Mouse (Mus musculus) hindbrain, embryonic 12.5 days (tissue): Measurements from ENCODE around the gene Ppp2r3a. TPM values are rescaled to one million over a fixed set of nuclear protein-coding genes. Genes with fewer than 3 reads are reported as not detected.

Source experiments
- ATAC-seq: fragments of 200-750 bp; cut with Nextera tagmentation; 2 replicates; pipeline ENCODE4 v1.8.0; 2017; ENCODE audit warnings: moderate TSS enrichment; ENCODE audit not compliant: low FRiP score
- H3K27ac ChIP-seq: fragments of 300-500 bp; sonication (generic); 2 replicates; pipeline ENCODE4 v1.5.1; 2016; ENCODE audit warnings: mild to moderate bottlenecking
- H3K27me3 ChIP-seq: fragments of 300-500 bp; sonication (generic); 2 replicates; pipeline ENCODE4 v1.6.1; 2016; ENCODE audit warnings: mild to moderate bottlenecking
- H3K36me3 ChIP-seq: fragments of 300-500 bp; sonication (generic); 2 replicates; pipeline ENCODE4 v1.6.1; 2016; ENCODE audit warnings: mild to moderate bottlenecking
- H3K4me1 ChIP-seq: fragments of 300-500 bp; sonication (generic); 2 replicates; pipeline ENCODE4 v1.6.1; 2016
- H3K4me2 ChIP-seq: fragments of 300-500 bp; sonication (generic); replicated peaks from 2 replicates; pipeline ENCODE4 v1.6.1; 2016; ENCODE audit warnings: mild to moderate bottlenecking
- H3K4me3 ChIP-seq: fragments of 300-500 bp; sonication (generic); 2 replicates; pipeline ENCODE4 v1.5.1; 2016; ENCODE audit warnings: mild to moderate bottlenecking
- H3K9ac ChIP-seq: fragments of 300-500 bp; sonication (generic); 2 replicates; pipeline ENCODE4 v1.6.1; 2016; ENCODE audit warnings: mild to moderate bottlenecking, moderate library complexity
- H3K9me3 ChIP-seq: fragments of 300-500 bp; sonication (generic); replicated peaks from 2 replicates; pipeline ENCODE4 v1.6.1; 2016; ENCODE audit warnings: mild to moderate bottlenecking
- WGBS: fragments of 180-500 bp; shearing (Covaris S2); methylation state at CpG from one replicate; pipeline ENCODE4 v1.1.7; 2016; 5-methylcytosine and 5-hydroxymethylcytosine counted together
- polyA plus RNA-seq: library from polyadenylated mRNA; unstranded; fragments of >200 nt; fragmentation: Nextera tagmentation; extraction: Ambion mirVana; gene quantifications from 2 replicates; pipeline ENCODE4 v1.2.1, GENCODE M21; 2016

The Ppp2r3a gene
- polyA plus RNA-seq = 26.1 and 28.6 TPM in 2 replicates

GRCm38 (mm10) chr9:101251644-101252337, at the start of gene Ppp2r3a:
Gene Ppp2r3a (minus strand): TSS chr9:101251795.
- peak within 1 kb of the TSS; percentile 84 for H3K9ac ChIP-seq
- no peaks in the 10 kb centered on the region for H3K36me3 ChIP-seq
- no peaks in the 10 kb centered on the region for H3K9me3 ChIP-seq
- H3K4me2 ChIP-seq = peak within 1 kb of the TSS; percentile 53
- H3K4me1 ChIP-seq = peaks cover 21% of the 10 kb centered on the region
- WGBS = 2% methylated on average over 37 of the region's 50 CpGs
- peak within 1 kb of the TSS; percentile 98 for H3K27ac ChIP-seq
- no peaks in the 10 kb centered on the region for H3K27me3 ChIP-seq
- ATAC-seq = peak; percentile 93
- peak within 1 kb of the TSS; percentile 69 for H3K4me3 ChIP-seq

GRCm38 (mm10) chr9:101300441-101300935, 48.9 kb upstream of the Ppp2r3a start:
- ATAC-seq = no peak
- H3K4me1 ChIP-seq = no peaks in the 10 kb centered on the region
- H3K27me3 ChIP-seq = no peaks in the 10 kb centered on the region
- WGBS = 82% methylated on average over 4 of the region's 4 CpGs
- no peaks in the 10 kb centered on the region for H3K9me3 ChIP-seq
- H3K27ac ChIP-seq = no peak overlapping the region
- no peak overlapping the region for H3K4me3 ChIP-seq
- H3K4me2 ChIP-seq = no peak overlapping the region
- no peaks in the 10 kb centered on the region for H3K36me3 ChIP-seq
- no peak overlapping the region for H3K9ac ChIP-seq

GRCm38 (mm10) chr9:101291676-101292660, 40.4 kb upstream of the Ppp2r3a start:
- H3K36me3 ChIP-seq = no peaks in the 10 kb centered on the region
- H3K9ac ChIP-seq = no peak overlapping the region
- H3K9me3 ChIP-seq = no peaks in the 10 kb centered on the region
- no peak overlapping the region for H3K4me2 ChIP-seq
- 84% methylated on average over 19 of the region's 19 CpGs for WGBS
- 0 out of 2 replicates have a peak, but pooled peaks cover 2% of the 10 kb centered on the region for H3K4me1 ChIP-seq
- H3K27me3 ChIP-seq = no peaks in the 10 kb centered on the region
- no peak overlapping the region for H3K4me3 ChIP-seq
- no peak overlapping the region for H3K27ac ChIP-seq
- no peak for ATAC-seq

- Histone ChIP-seq H3K36me3 (no peaks in the 10 kb centered on the region), H3K4me2 (no peak overlapping the region), H3K9ac (no peak overlapping the region), H3K27me3 (no peaks in the 10 kb centered on the region), H3K4me1 (0 out of 2 replicates have a peak, but pooled peaks cover 2% of the 10 kb centered on the region), H3K27ac (no peak overlapping the region), H3K9me3 (no peaks in the 10 kb centered on the region), H3K4me3 (no peak overlapping the region)
- WGBS = 80% methylated on average over 1 of the region's 1 CpGs
- ATAC-seq = no peak
These were observed 39.3 kb upstream of the Ppp2r3a start for GRCm38 (mm10) chr9:101290876-101291275.

GRCm38 (mm10) chr9:101289750-101290149, 38.2 kb upstream of the Ppp2r3a start:
- no peaks in the 10 kb centered on the region for H3K27me3 ChIP-seq
- WGBS = 80% methylated on average over 11 of the region's 11 CpGs

GRCm38 (mm10) chr9:101288901-101289647, 37.5 kb upstream of the Ppp2r3a start:
- 91% methylated on average over 14 of the region's 14 CpGs for WGBS
- no peak overlapping the region for H3K4me3 ChIP-seq
- H3K36me3 ChIP-seq = no peaks in the 10 kb centered on the region
- H3K27ac ChIP-seq = no peak overlapping the region
- no peaks in the 10 kb centered on the region for H3K9me3 ChIP-seq
- no peaks in the 10 kb centered on the region for H3K27me3 ChIP-seq
- H3K9ac ChIP-seq = no peak overlapping the region
- H3K4me2 ChIP-seq = no peak overlapping the region
- 0 out of 2 replicates have a peak, but pooled peaks cover 2% of the 10 kb centered on the region for H3K4me1 ChIP-seq
- ATAC-seq = no peak

More at GRCm38 (mm10) chr9:101289750-101290149, 38.2 kb upstream of the Ppp2r3a start:
- Histone ChIP-seq H3K4me1 (0 out of 2 replicates have a peak, but pooled peaks cover 2% of the 10 kb centered on the region), H3K4me2 (no peak overlapping the region), H3K9ac (no peak overlapping the region), H3K9me3 (no peaks in the 10 kb centered on the region), H3K36me3 (no peaks in the 10 kb centered on the region), H3K27ac (no peak overlapping the region), H3K4me3 (no peak overlapping the region)
- ATAC-seq = no peak

GRCm38 (mm10) chr9:101286766-101287165, 35.2 kb upstream of the Ppp2r3a start:
- 61% methylated on average over 4 of the region's 4 CpGs for whole genome bisulfite sequencing
- ATAC-seq = no peak
- H3K9me3 ChIP-seq = no peaks in the 10 kb centered on the region
- no peak overlapping the region for H3K9ac ChIP-seq
- H3K36me3 ChIP-seq = no peaks in the 10 kb centered on the region
- H3K4me3 ChIP-seq = no peak overlapping the region
- no peaks in the 10 kb centered on the region for H3K27me3 ChIP-seq
- no peak overlapping the region for H3K4me2 ChIP-seq
- H3K4me1 ChIP-seq = no peaks in the 10 kb centered on the region
- H3K27ac ChIP-seq = no peak overlapping the region

- ATAC-seq = no peak
- Histone ChIP-seq H3K9ac (no peak overlapping the region), H3K4me2 (no peak overlapping the region), H3K4me1 (no peaks in the 10 kb centered on the region), H3K36me3 (no peaks in the 10 kb centered on the region), H3K4me3 (no peak overlapping the region), H3K9me3 (no peaks in the 10 kb centered on the region), H3K27ac (no peak overlapping the region), H3K27me3 (no peaks in the 10 kb centered on the region)
- 68% methylated on average over 4 of the region's 4 CpGs for WGBS
These were observed 32.5 kb upstream of the Ppp2r3a start for GRCm38 (mm10) chr9:101284049-101284448.

GRCm38 (mm10) chr9:101282651-101283050, 31.1 kb upstream of the Ppp2r3a start:
- 76% methylated on average over 6 of the region's 6 CpGs for WGBS
- no peak overlapping the region for H3K4me2 ChIP-seq

GRCm38 (mm10) chr9:101281906-101282305, 30.3 kb upstream of the Ppp2r3a start:
- ATAC-seq = no peak
- H3K4me1 ChIP-seq = no peaks in the 10 kb centered on the region
- H3K9me3 ChIP-seq = no peaks in the 10 kb centered on the region
- H3K27me3 ChIP-seq = no peaks in the 10 kb centered on the region
- H3K9ac ChIP-seq = no peak overlapping the region
- no peak overlapping the region for H3K4me2 ChIP-seq
- H3K4me3 ChIP-seq = no peak overlapping the region
- H3K27ac ChIP-seq = no peak overlapping the region
- WGBS = 85% methylated on average over 4 of the region's 4 CpGs
- H3K36me3 ChIP-seq = no peaks in the 10 kb centered on the region

More at GRCm38 (mm10) chr9:101282651-101283050, 31.1 kb upstream of the Ppp2r3a start:
- no peaks in the 10 kb centered on the region for H3K36me3 ChIP-seq
- ATAC-seq = no peak
- H3K4me3 ChIP-seq = no peak overlapping the region
- H3K9ac ChIP-seq = no peak overlapping the region
- no peak overlapping the region for H3K27ac ChIP-seq
- H3K4me1 ChIP-seq = no peaks in the 10 kb centered on the region
- no peaks in the 10 kb centered on the region for H3K27me3 ChIP-seq
- no peaks in the 10 kb centered on the region for H3K9me3 ChIP-seq

- no peak for ATAC-seq
- 75% methylated on average over 11 of the region's 11 CpGs for WGBS
These were observed 29.7 kb upstream of the Ppp2r3a start for GRCm38 (mm10) chr9:101281326-101281725.

More at GRCm38 (mm10) chr9:101281326-101281725, 29.7 kb upstream of the Ppp2r3a start:
- Histone ChIP-seq H3K9ac (no peak overlapping the region), H3K27me3 (no peaks in the 10 kb centered on the region), H3K9me3 (no peaks in the 10 kb centered on the region), H3K27ac (no peak overlapping the region), H3K4me2 (no peak overlapping the region), H3K4me3 (no peak overlapping the region), H3K4me1 (no peaks in the 10 kb centered on the region), H3K36me3 (no peaks in the 10 kb centered on the region)
